Mouse (Mus musculus): ENCODE data around the gene Cyb561. TPM values are rescaled to one million over a fixed set of nuclear protein-coding genes. Genes with fewer than 3 reads are reported as not detected.

Cyb561 gene
- 10.1 and 11.6 TPM in 2 replicates for polyA plus RNA-seq (2014; fragmentation: Nextera tagmentation; extraction: Ambion mirVana)

DNA sequence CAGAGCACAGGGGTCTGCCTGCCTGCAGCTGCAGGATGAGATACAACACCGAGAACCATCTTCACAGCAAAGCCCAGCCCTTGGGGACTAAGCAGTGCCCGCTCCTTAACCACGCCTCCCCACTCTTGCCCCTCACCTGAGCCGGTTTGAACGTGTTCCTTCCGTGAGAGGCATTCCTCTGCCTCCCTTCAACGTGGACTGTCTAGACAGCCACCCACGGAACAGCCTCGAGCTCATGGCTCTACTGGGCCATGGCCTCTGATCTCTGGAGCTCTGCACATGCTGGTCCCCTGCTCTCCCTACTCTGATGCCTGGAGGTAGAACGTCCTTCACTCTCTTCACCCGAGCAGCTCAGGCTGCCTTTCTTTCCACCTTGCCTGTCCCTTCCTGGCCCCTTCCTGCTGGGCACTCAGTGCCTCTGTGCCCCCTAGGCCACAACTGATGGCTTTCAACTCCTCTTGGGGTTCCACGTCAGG is at the start of gene Cyb561:
TSS of gene Cyb561 (minus strand) at position 426 of the 476 bp plus-strand sequence.
- Histone ChIP-seq H3K27ac (ENCODE audit: low read depth, low read length) (no peak within 1 kb of the TSS), H3K4me2 (no peak within 1 kb of the TSS), H3K4me3 (ENCODE audit: low read depth, low read length) (no peak within 1 kb of the TSS), H3K9ac (ENCODE audit: low read length) (no peak within 1 kb of the TSS), H3K9me3 (ENCODE audit: control insufficient read depth, low read length) (no peaks in the 10 kb centered on the region), H3K4me1 (ENCODE audit: control insufficient read depth, insufficient read depth, low read length) (no peaks in the 10 kb centered on the region), H3K27me3 (ENCODE audit: control insufficient read depth, insufficient read depth, low read length) (no peaks in the 10 kb centered on the region), H3K36me3 (ENCODE audit: control insufficient read depth, insufficient read depth, low read length) (no peaks in the 10 kb centered on the region)
- ATAC-seq (ENCODE audit: low FRiP score) (no peak), DNase-seq (ENCODE audit: low spot score, missing footprints) (peak; percentile 73)
- 84% methylated on average over 12 of the region's 12 CpGs for WGBS

DNA sequence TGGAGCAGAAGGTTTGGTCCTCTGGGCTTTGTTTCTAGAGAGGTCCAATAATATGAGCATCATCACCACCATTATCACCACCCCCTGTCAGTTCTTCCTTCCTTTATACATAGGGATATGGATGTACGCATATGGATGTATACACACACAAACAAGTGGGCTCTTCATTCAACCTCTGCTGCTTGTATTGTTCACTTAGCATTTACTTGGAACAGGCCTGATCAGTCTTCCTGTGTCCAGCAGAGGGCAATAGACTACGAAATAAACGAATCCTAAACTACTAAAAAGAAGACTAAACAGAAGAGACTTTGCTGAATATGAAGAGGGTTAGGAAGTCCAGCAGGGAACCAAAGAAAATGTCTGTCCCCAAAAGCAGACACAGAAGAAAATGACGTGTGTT is 48.6 kb upstream of the Cyb561 start:
- no peaks in the 10 kb centered on the region for H3K4me1 ChIP-seq (ENCODE audit: control insufficient read depth, insufficient read depth, low read length)
- no peaks in the 10 kb centered on the region for H3K36me3 ChIP-seq (ENCODE audit: control insufficient read depth, insufficient read depth, low read length)
- no peak overlapping the region for H3K27ac ChIP-seq (ENCODE audit: low read depth, low read length)
- no peak overlapping the region for H3K9ac ChIP-seq (ENCODE audit: low read length)
- H3K27me3 ChIP-seq (ENCODE audit: control insufficient read depth, insufficient read depth, low read length), result no peaks in the 10 kb centered on the region
- H3K4me3 ChIP-seq (ENCODE audit: low read depth, low read length), result no peak overlapping the region
- H3K9me3 ChIP-seq (ENCODE audit: control insufficient read depth, low read length), result no peaks in the 10 kb centered on the region
- no peak for ATAC-seq (ENCODE audit: low FRiP score)
- 50% methylated on average over 4 of the region's 4 CpGs for WGBS
- no peak overlapping the region for H3K4me2 ChIP-seq
- no peak for DNase-seq (ENCODE audit: low spot score, missing footprints)

DNA sequence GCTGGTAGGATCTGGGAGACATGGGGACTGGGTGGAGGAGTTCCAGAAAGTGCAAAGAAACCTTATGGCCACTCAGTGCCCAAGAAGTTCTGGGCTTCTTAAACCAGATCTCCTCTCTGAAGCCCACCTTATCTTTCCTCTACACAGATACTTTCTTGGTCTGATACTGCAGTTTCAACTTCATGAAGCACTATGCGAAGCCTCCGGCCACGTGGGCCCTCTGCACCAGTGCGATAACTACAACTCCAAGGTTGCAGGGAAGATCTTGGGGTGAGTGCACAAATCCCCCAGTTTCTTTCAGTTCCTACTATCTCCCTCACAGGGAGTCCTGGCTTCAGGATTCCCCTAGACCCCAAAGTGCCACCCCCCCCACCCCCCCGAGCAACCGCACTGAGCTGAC is 46.9 kb upstream of the Cyb561 start:
- Histone ChIP-seq H3K9ac (ENCODE audit: low read length) (no peak overlapping the region), H3K27ac (ENCODE audit: low read depth, low read length) (no peak overlapping the region), H3K4me3 (ENCODE audit: low read depth, low read length) (no peak overlapping the region), H3K4me2 (no peak overlapping the region), H3K27me3 (ENCODE audit: control insufficient read depth, insufficient read depth, low read length) (no peaks in the 10 kb centered on the region), H3K4me1 (ENCODE audit: control insufficient read depth, insufficient read depth, low read length) (no peaks in the 10 kb centered on the region), H3K9me3 (ENCODE audit: control insufficient read depth, low read length) (no peaks in the 10 kb centered on the region), H3K36me3 (ENCODE audit: control insufficient read depth, insufficient read depth, low read length) (no peaks in the 10 kb centered on the region)
- DNase-seq (ENCODE audit: low spot score, missing footprints), result no peak
- WGBS, result 97% methylated on average over 6 of the region's 6 CpGs
- ATAC-seq (ENCODE audit: low FRiP score), result no peak

DNA sequence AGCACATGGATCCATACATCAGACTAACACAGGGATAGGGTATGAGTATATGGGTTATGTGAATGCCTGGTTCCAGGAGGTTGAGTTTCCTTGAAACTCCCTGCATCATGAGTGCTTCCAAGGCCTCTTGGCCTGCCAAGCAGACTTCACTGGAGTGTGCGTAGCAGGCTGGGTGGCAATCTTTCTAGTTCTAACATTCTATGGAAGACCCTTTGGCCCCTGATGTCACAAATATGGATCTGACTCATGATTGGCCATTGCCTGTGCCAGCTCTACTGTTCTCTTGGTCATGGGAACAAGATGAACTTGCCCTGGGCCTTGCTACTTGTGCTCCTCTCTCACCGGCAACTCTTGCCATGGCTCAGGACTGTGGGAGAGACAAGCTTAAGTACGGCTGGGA is 41.2 kb upstream of the Cyb561 start, which contains the start of gene Ace3:
TSS of gene Ace3 (plus strand) at position 301 of the 400 bp plus-strand sequence.
- Histone ChIP-seq H3K9me3 (ENCODE audit: control insufficient read depth, low read length) (no peaks in the 10 kb centered on the region), H3K4me3 (ENCODE audit: low read depth, low read length) (no peak within 1 kb of the TSS), H3K4me1 (ENCODE audit: control insufficient read depth, insufficient read depth, low read length) (no peaks in the 10 kb centered on the region), H3K36me3 (ENCODE audit: control insufficient read depth, insufficient read depth, low read length) (no peaks in the 10 kb centered on the region), H3K9ac (ENCODE audit: low read length) (no peak within 1 kb of the TSS), H3K27me3 (ENCODE audit: control insufficient read depth, insufficient read depth, low read length) (no peaks in the 10 kb centered on the region), H3K4me2 (no peak within 1 kb of the TSS), H3K27ac (ENCODE audit: low read depth, low read length) (no peak within 1 kb of the TSS)
- ATAC-seq (ENCODE audit: low FRiP score) (no peak), DNase-seq (ENCODE audit: low spot score, missing footprints) (no peak)
- WGBS, result 93% methylated on average over 3 of the region's 3 CpGs

DNA sequence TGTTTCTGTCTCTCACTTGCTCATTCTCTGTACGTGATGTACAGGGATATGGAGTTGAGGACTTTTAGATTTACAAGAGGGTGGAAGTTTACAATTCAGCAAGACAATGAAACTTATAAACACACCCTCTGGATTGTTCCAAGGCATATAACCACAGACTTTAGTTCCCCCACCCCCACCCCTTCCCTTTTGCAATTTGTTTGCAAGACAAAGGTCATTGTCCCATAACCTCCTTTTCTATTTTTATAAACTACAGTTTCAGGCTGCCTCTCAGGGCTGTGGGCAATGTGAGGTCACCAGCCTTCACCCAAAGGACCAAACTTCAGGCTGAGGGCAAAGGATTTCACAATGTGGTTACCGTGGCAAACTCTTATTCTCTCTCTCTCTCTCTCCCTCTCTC is 37.1 kb upstream of the Cyb561 start:
- Histone ChIP-seq H3K4me2 (no peak overlapping the region), H3K4me3 (ENCODE audit: low read depth, low read length) (no peak overlapping the region), H3K4me1 (ENCODE audit: control insufficient read depth, insufficient read depth, low read length) (no peaks in the 10 kb centered on the region), H3K9ac (ENCODE audit: low read length) (no peak overlapping the region), H3K27me3 (ENCODE audit: control insufficient read depth, insufficient read depth, low read length) (no peaks in the 10 kb centered on the region), H3K36me3 (ENCODE audit: control insufficient read depth, insufficient read depth, low read length) (no peaks in the 10 kb centered on the region), H3K27ac (ENCODE audit: low read depth, low read length) (no peak overlapping the region), H3K9me3 (ENCODE audit: control insufficient read depth, low read length) (no peaks in the 10 kb centered on the region)
- ATAC-seq (ENCODE audit: low FRiP score), result no peak
- 68% methylated on average over 2 of the region's 2 CpGs for WGBS
- no peak for DNase-seq (ENCODE audit: low spot score, missing footprints)

DNA sequence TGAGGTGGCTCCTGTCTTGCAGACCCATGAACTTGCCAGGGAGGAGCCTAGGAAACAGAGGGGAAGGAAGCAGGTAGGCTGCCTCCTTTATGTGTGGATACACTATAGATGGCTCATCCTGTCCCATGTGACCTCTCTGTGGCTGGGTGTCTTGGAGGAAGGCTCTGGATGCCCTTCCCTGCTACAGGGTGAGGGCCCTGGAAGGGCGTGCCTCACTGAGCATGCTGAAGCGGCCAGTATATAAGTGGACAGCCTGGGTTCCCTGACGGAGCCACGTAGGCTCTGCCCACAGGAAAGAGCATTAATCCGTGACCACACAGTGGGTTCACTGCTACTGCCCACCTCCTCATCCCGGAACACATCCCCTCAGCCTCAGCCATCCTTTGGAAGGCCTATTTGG is 36.3 kb upstream of the Cyb561 start:
- Histone ChIP-seq H3K9ac (ENCODE audit: low read length) (no peak overlapping the region), H3K27me3 (ENCODE audit: control insufficient read depth, insufficient read depth, low read length) (no peaks in the 10 kb centered on the region), H3K4me3 (ENCODE audit: low read depth, low read length) (no peak overlapping the region), H3K4me2 (no peak overlapping the region), H3K9me3 (ENCODE audit: control insufficient read depth, low read length) (no peaks in the 10 kb centered on the region), H3K4me1 (ENCODE audit: control insufficient read depth, insufficient read depth, low read length) (no peaks in the 10 kb centered on the region), H3K27ac (ENCODE audit: low read depth, low read length) (no peak overlapping the region), H3K36me3 (ENCODE audit: control insufficient read depth, insufficient read depth, low read length) (no peaks in the 10 kb centered on the region)
- ATAC-seq (ENCODE audit: low FRiP score) (no peak), DNase-seq (ENCODE audit: low spot score, missing footprints) (no peak)
- 82% methylated on average over 6 of the region's 6 CpGs for WGBS

DNA sequence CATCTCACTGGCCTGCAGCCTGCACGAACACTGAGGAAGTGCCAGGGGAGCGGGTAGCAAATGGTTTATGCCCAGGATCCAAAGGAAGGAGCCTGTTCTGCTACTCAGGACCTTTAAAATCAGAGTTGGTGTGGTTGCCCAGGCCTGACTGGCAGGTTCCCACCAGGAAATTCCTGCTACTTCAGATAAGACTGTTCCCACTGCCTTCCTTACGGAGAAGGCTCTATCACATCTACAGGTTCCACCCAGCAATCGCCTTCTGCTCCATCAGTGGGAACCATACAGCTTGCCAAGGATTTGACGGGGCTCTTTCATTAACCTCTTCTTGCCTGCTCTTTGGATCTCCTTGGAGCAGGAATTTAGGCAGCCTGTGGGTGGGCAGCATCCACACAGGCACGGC is 34.3 kb upstream of the Cyb561 start:
- Histone ChIP-seq H3K27ac (ENCODE audit: low read depth, low read length) (no peak overlapping the region), H3K27me3 (ENCODE audit: control insufficient read depth, insufficient read depth, low read length) (no peaks in the 10 kb centered on the region), H3K4me3 (ENCODE audit: low read depth, low read length) (no peak overlapping the region), H3K9ac (ENCODE audit: low read length) (no peak overlapping the region), H3K9me3 (ENCODE audit: control insufficient read depth, low read length) (no peaks in the 10 kb centered on the region), H3K4me2 (no peak overlapping the region), H3K4me1 (ENCODE audit: control insufficient read depth, insufficient read depth, low read length) (no peaks in the 10 kb centered on the region), H3K36me3 (ENCODE audit: control insufficient read depth, insufficient read depth, low read length) (no peaks in the 10 kb centered on the region)
- DNase-seq (ENCODE audit: low spot score, missing footprints) (no peak), ATAC-seq (ENCODE audit: low FRiP score) (no peak)
- 81% methylated on average over 6 of the region's 6 CpGs for WGBS

DNA sequence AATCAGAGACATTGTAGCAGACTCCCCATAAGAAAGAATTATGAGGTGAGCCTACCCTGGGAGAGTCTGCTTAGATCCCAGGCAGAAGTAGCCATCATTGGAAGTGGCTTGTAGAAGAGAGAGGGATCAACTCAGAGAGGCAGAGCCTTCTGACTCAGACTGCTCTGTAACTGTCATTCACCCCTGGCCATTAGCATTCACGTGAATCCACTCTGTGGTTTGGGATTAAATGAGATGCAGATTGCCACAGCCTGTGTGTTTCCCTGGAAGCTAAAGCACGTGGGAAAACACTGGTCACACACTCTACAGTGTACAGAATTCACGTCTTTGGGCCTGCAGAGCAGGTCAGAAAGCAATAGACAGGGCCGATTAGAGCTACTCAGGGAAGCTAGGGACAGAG is 31.3 kb upstream of the Cyb561 start:
- no peaks in the 10 kb centered on the region for H3K4me1 ChIP-seq (ENCODE audit: control insufficient read depth, insufficient read depth, low read length)
- H3K27me3 ChIP-seq (ENCODE audit: control insufficient read depth, insufficient read depth, low read length), result no peaks in the 10 kb centered on the region
- no peaks in the 10 kb centered on the region for H3K36me3 ChIP-seq (ENCODE audit: control insufficient read depth, insufficient read depth, low read length)
- no peak overlapping the region for H3K4me2 ChIP-seq
- 71% methylated on average over 4 of the region's 4 CpGs for WGBS
- no peaks in the 10 kb centered on the region for H3K9me3 ChIP-seq (ENCODE audit: control insufficient read depth, low read length)
- ATAC-seq (ENCODE audit: low FRiP score) (no peak), DNase-seq (ENCODE audit: low spot score, missing footprints) (no peak)
- no peak overlapping the region for H3K27ac ChIP-seq (ENCODE audit: low read depth, low read length)
- no peak overlapping the region for H3K4me3 ChIP-seq (ENCODE audit: low read depth, low read length)
- H3K9ac ChIP-seq (ENCODE audit: low read length), result no peak overlapping the region

DNA sequence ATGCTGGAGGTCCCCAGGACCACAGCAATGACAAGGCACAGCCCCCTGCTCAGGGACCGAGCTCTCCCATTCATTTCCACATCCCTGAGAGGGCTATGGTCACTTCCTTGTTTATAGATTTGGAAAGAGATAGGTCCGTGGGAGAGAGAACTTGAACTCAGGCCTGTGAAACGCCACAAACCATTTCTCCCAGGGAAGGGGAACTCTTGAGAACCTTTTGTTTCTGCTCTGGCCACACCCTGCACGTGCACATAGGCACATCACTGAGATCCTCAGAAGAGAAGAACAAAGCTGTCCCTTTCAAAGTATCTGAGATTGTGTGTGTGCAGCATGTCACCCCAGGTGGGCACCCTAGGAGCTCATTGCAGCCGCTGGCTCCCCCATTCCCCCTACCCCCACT is 25.5 kb upstream of the Cyb561 start:
- Histone ChIP-seq H3K9ac (ENCODE audit: low read length) (no peak overlapping the region), H3K4me3 (ENCODE audit: low read depth, low read length) (no peak overlapping the region), H3K4me2 (no peak overlapping the region), H3K36me3 (ENCODE audit: control insufficient read depth, insufficient read depth, low read length) (no peaks in the 10 kb centered on the region), H3K9me3 (ENCODE audit: control insufficient read depth, low read length) (no peaks in the 10 kb centered on the region), H3K4me1 (ENCODE audit: control insufficient read depth, insufficient read depth, low read length) (no peaks in the 10 kb centered on the region), H3K27me3 (ENCODE audit: control insufficient read depth, insufficient read depth, low read length) (no peaks in the 10 kb centered on the region), H3K27ac (ENCODE audit: low read depth, low read length) (no peak overlapping the region)
- no peak for DNase-seq (ENCODE audit: low spot score, missing footprints)
- WGBS, result 65% methylated on average over 5 of the region's 5 CpGs
- no peak for ATAC-seq (ENCODE audit: low FRiP score)

DNA sequence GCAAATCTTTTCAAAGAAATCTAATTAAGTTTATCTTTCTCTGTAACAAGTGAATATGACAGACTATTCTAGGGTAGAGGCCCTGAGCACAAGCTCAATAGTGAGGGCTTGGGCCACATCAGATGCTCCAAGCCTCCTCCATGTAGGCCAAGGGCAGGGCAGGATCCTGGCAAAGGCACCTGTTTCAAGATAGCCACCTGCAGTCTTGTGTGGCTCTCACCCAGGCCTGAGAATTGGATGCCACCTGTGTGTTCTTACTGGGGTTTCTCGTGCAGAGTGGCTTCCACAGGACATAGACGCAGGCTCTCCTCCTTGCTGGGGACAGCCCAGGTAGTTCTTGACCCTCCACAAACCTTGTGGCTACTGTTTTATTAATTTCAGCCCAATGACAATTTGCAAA is 25.1 kb upstream of the Cyb561 start:
- Histone ChIP-seq H3K9ac (ENCODE audit: low read length) (no peak overlapping the region), H3K4me3 (ENCODE audit: low read depth, low read length) (no peak overlapping the region), H3K9me3 (ENCODE audit: control insufficient read depth, low read length) (no peaks in the 10 kb centered on the region), H3K27ac (ENCODE audit: low read depth, low read length) (no peak overlapping the region), H3K4me1 (ENCODE audit: control insufficient read depth, insufficient read depth, low read length) (no peaks in the 10 kb centered on the region), H3K36me3 (ENCODE audit: control insufficient read depth, insufficient read depth, low read length) (no peaks in the 10 kb centered on the region), H3K4me2 (no peak overlapping the region), H3K27me3 (ENCODE audit: control insufficient read depth, insufficient read depth, low read length) (no peaks in the 10 kb centered on the region)
- 73% methylated on average over 2 of the region's 2 CpGs for WGBS
- no peak for DNase-seq (ENCODE audit: low spot score, missing footprints)
- ATAC-seq (ENCODE audit: low FRiP score), result no peak

All from midbrain, embryonic 11.5 days (tissue).